Mouse (Mus musculus) fat pad, adult 2 months (tissue): ENCODE measurements around the gene AI481877.

Experiments used
- DNase-seq: peaks from one replicate; pipeline ENCODE4 v3.0.0-alpha.2; 2011; ENCODE audit warnings: low read depth, low spot score; ENCODE audit errors: extremely low read depth

The AI481877 gene

DNA sequence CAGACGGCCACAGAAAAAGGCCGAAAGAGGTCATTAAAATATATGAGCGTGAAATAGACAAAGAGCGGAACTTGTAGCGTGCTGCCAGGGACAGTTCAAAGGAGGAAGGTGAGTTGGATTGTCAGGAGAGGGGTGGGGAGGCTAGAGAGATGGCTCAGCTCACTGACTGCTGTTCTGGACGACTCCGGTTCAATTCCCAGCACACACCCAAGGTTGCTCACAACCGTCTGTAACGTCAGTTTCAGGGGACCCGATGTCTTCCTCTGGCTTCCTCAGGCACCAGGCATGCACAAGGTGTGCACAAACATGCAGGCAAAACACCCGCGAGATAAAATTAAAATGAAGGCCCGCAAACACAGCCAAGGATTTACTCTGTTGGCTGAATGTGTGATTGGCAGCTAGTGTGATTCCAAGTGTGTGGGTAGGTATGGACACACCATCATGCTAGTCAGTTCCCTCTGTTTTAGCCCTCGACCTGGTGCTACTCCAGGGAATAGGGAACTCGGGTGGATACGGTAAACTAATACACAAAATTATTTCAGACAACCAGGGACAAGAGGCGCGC is 102.9 kb downstream of the AI481877 start:
- no peak for DNase-seq

DNA sequence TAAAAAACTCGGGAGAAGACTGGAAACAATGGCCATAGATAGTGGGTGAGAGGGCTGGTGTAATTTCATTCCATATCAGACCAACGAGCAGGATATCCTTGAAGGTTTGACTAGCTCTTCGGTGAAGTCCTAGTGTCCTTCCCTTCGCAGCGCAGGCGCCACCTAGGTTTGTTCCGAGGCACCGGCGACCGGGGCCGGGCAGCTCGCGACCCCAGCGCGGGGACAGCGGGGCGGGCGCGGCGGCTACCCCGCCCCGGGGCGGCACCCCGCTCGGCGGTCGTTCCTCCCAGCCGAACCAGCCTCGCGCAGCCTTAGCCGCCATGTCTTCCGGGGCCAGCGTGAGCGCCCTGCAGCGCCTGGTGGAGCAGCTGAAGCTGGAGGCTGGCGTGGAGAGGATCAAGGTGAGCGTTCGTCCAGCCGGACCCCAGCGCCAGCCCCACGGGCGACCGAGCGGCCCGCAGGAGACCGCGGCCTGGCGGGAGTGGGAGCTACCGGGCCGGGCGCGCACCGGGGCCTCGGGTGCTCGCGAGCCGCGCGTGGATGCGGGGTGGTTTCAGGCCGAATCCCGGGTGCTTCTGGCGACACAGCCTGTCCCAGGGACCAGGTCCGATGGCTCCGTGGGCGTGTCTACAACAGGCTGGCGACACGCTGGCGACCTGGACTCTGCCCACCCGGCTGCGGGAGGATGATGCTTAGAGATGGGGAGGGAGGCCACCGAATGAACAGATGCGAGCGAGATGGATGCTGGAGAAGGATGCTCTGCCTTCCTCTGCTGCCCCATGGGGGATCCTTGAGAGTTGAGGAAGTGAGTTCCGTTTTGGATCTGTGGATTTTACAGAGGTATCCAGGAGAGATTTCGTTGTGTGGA is 103.6 kb downstream of the AI481877 start, which contains the start of gene Gng10:
TSS of gene Gng10 (plus strand) at position 171 of the 868 bp plus-strand sequence.
- DNase-seq = no peak

DNA sequence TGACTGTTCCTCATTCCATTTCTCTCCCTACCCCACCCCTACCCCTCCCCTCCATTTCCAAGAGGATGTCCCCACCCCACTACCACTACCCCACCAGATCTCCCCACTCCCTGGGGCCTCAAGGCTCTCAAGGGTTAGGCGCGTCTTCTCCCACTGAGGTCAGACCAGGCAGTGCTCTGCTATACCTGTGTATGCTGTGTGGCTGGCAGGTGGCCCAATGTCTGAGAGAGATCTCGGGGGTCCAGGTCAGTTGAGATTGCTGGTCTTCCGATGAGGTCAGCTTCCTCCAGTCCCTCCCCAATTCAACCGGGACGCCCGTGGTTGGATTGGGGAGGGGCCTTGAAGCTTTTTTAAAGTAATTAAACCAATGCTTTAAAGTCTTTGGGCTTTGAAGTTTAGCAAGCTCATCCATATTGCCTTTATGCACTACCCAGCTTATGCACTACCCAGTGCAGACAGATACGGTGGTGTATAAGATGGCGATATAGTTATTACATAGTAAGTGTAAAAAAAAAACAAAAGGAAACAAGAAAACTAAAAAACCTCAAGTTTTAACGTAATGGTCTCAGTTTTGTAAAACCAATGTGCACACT is 104.4 kb downstream of the AI481877 start:
- DNase-seq = no peak

DNA sequence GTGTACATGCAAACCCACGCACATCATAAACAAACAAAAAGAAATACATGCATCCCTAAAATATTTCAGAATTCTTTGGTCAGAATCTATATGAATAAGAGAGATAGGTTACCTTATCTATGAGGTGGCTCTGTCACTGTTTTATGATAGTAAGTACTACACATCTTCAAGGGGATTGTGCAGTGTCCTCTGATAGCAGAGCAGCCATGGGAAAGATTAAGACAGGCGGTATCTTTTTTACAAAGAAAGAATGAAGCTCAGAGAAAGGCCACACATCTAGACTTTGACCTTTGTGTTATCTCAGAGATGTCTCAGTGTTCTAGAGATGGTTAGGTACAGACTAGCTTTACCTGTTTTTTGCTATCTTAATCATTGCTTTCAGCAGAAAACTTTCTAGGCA is 121.9 kb downstream of the AI481877 start:
- no peak for DNase-seq

DNA sequence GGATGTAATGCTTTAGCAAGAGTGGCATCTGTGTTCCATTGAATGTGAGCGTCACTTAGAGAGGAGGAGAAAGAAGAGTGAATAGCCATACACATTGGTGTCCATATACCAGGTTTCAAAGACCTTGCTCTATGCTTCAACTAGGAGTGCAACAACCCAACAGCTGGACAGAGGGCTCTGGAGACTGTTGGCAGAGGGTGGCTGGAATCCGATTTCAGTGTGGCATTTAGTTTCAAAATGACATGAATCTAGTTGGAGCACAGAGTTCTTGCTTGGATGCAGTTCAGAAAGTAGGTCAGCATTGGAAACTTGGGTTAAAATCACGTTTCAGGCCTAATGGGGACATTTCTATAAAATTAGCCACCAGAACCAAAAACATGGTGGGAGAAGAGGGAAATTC is 123.6 kb downstream of the AI481877 start:
- DNase-seq = no peak

DNA sequence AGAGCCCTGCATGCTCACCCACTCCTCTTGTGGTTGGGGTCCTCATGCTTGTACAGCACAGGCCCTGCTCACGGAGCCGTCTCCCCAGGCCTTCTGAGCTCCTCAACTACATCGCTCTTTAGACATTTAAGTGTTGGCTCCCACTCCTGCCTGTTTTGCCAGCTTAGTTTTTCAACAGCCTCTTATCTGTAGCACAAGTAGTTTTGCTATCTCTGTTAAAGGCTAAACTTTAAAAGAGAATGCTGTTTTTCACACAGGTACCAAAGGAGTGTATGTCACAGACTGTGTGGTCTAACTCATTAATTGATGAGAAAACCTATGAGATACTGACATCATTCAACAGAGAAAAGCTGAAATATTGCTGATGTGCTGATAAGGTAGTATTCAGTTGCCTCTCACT is 127.3 kb downstream of the AI481877 start:
- no peak for DNase-seq

DNA sequence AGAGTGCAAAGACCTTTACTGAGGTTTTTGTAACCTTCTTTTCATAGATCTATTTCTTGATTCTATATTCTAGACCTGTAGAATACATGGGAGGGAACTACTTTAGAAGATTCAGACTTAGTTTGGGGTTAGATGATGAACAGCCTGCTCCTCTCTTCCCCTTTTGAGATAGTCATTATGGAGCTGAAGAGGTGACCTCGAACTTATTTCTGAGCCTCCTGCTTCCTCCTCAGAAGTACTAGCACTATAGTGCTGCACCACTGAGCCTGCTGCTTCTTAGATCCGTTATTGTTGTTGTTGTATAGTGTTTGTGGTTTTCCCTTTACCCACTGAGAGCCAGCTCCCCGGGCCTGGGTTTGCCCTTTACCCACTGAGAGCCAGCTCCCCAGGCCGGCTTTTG is 129.1 kb downstream of the AI481877 start:
- no peak for DNase-seq

DNA sequence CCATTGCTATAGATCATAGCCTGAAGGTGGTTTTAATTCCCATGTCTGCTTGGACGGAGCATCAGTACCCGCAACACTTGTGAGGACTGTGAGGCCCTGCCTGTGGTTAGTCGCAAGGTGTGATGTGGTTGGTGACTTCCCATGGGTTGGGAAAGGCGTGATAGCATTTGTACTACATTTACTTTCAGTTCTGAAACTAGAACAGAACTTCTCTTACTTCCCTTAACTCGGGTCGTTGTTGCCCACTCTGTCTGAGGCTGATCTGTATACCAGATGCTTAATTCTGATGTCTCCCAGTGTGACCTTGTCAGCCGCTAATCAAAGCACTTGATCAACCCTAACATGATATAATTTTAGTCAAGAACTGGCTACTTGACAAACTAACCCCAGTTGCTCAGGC is 129.6 kb downstream of the AI481877 start:
- DNase-seq = no peak

DNA sequence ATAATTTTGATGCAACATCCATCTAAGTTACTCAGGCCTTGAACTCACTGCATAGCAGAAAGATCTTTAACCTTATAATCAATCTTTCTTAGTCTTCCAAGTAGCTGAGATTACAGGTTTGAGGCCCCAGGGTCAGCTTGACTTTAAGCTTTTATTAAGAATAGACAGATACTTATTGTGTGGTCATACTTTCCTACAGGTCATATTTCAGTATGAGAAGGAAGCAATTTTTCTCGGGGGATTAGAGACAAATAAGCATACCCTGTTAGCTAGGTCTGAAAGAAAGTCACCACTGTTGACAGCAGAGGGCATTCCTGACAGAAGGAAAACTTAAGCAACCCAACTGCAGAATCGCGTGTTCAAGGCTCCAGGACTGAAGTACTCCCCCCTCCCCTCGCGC is 130.8 kb downstream of the AI481877 start:
- DNase-seq = no peak

DNA sequence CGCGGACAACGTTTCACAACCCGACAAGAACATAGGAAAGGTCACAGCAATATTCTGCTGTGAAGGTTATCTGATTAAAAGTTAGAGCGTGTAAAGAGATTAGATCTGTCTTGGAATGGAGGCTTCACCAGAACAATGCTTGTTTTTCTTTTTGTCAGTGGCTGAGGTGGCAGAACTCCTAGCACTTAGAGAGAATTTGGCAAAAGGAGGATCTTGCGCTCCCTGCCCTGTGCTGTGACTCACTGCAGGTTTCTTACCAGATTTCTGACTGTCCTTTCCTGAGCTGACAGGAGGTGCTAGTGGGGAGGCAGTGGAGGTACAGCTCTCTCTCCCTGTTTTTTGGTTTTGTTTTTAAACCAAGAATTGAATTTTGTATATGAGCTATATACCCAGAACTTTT is 131.8 kb downstream of the AI481877 start:
- DNase-seq = peak; percentile 74

DNA sequence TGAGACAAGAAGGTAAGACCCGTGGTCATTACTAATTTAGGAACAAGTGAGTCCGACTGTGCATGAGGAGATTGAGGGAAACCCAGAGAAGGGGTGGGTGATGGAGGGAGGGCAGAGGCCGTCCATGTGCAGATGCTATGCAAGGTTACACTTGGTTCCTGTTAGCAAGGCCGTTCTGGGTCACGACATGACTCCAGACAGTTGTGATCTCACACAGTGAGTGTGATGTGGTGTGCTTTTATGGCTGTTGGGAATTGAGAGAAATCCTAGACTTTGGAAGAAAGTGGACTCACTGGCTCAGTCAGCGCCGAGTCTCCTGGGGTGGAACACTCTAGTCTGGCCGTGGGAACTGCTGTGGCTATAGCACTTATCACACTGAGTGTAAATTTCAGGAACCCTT is 132.6 kb downstream of the AI481877 start:
- DNase-seq = no peak

DNA sequence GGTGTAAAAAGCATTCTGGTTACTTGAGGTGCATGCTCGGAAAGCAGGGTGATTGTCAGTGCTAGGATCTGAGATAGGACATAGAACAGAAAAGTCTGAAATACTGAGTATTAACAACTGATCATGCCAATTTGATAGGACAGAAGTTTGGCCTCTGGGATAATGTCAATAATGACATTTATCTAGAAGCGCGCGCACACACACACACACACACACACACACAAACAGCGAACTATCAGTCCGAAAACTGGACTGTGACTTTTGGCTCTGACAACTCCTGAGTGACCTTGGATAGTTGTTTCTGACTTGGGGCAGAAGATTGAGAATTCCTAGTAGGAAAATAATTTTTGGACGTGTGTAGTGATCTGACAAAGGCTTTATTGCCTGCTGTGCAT is 135.0 kb downstream of the AI481877 start:
- DNase-seq = no peak

DNA sequence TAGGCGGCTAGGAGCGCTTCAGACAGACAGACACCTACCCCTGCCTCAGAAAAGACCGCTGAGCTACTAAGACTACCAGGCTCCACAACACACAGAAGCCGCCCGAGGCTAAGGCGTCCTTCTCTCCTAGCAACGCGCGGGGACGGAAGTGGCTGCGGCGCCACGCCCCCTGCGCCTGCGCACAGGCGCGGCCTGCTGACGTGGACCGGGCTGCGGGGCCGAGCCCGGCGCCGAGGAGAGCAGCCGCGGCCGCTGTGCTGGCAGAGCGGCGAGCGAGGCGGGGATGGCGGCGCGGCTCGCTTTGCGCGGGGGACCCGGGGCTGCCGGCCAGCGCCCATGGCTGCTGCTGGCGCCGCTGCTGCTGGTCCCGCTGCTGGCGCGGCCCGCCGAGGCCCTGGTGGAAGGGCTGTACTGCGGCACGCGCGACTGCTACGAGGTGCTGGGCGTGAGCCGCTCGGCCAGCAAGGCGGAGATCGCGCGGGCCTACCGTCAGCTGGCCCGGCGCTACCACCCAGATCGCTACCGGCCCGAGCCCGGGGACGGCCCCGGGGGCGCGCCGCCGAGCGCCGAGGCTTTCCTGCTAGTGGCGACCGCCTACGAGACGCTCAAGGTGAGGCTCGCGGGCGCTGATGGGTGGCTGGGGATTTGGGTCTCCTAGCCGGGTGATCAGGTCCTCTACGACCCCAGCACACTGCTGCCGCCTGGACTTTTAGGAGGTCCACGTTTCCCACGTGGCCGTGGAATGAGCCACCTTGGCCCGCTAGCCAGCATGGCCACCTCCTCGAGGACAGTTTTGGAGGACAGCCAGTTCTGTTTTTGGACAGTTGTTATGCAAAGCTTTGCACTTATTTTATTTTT is 135.6 kb downstream of the AI481877 start, which contains the start of gene Gm20503:
TSS of gene Gm20503 (plus strand) at position 263 of the 858 bp plus-strand sequence.
- no peak for DNase-seq

DNA sequence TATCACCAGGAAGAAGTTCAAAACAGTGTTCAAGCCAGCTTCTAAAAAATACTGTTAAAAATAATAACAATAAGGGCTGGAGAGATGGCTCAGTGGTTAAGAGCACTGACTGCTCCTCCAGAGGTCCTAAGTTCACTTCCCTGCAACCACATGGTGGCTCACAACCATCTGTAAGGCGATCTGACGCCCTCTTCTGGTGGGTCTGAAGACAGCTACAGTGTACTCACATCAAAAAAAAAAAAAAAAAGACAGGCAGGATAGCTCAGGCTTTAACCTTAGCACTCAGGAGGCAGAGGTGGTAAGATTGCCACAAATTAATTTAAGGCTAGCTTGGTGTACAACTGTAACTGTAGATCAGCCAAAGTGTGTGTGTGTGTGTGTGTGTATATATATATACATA is 138.2 kb downstream of the AI481877 start:
- no peak for DNase-seq

DNA sequence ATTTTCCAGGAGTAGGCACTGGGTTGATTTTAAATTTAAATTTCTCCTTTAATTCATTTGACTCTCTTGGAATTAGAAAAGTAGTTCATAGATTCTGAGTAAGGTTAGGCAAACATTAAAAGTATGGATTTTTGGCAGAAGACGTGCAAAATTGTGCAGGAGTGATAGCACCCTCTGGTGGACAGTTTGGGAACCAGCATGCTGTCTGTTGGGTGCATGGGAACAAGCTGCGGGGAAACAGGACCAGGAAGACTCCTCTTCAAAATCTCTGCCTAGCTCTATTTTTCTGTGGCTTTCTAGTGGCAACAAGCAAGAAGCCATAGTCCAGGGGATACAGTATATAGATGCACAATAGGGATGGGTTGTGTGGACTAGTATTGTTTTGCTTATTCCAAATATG is 139.1 kb downstream of the AI481877 start:
- no peak for DNase-seq

DNA sequence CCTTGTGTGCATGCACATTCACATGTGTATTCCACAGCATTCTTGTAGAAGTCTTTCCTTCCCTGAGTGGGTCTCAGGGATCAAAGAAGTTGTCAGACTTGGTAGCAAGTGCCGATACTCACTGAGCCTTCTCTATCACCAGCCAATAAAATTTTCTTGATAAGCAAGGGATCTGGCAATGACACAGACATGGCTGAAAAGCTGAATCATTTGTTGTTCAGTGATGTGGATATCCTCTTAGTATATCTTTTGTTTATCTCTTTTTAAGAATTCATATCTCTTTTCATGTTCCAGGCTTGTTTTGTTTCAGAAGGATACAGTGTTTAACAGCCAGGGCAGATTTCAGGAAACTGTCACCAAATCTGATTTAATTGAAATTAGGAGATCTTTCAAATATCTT is 140.1 kb downstream of the AI481877 start:
- DNase-seq = no peak

DNA sequence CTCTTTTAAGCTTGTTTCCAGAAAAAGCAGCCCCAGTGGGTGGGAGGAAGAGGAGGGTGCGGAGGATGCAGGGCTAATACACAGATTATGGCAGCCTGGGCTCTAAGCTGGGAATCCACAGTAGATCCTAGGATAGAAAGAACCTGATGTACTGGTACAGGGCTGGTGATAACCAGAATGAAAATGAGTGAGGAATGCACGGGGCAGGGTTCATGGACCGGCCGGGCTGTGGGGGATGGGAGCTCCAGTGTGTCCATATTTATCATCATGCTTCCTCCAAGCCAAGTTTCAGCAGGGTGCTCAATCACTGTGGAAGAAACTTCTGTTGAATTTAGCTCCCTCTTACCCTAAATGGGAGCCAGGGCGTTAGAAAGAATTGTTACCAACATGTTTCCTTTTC is 141.7 kb downstream of the AI481877 start:
- no peak for DNase-seq

DNA sequence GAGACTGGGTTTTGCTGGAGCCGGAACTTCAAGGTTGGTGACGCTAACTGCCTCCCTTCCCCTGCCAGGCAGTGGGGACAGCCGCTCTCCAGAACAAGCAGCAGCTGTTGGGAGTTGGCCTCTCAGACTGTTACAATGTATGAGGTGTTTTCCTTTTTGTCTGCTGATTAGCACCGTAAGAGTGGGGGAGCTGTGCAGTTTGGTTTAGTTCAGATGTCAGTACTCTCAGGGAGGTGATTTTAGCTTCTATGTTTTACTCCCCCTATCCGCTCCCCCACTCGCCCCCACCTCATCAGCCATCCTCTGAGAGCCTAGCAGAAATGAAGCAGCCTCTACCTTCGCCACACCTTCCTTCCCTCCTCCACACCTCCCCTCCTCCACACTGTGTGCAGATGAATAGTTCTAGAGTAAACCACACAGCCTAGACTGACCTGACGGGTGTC is 143.5 kb downstream of the AI481877 start:
- DNase-seq = no peak

DNA sequence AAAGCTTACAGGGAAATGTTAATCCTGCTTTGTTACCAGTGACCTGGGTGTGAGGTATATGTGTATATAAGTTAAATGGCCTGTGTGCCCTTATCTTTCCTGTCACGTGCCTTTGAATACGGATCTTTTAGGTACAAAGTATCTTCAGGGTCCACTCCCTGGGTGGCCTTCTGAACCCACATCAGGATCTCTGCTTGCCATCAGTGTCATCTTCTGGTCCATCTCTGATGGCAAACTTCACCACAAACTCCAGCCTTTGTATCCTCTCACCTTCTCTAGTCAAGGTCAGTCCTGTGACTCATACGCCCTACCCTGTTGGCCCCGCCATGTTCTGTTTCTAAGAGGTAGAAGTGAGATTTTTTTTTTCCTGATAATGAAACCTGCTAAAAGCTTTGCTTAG is 144.0 kb downstream of the AI481877 start, which contains the start of gene Dnajc25:
TSS of gene Dnajc25 (plus strand) at position 301 of the 400 bp plus-strand sequence.
- no peak for DNase-seq
